Mouse (Mus musculus) ES-E14 (cell line): ENCODE measurements around the gene Lamb3.

ENCODE experiments used
- CHD2 ChIP-seq: IDR thresholded peaks from 2 replicates; pipeline ENCODE4 v1.6.1; 2014; ENCODE audit warnings: mild to moderate bottlenecking, low read depth, low read length, inconsistent platforms
- HCFC1 ChIP-seq: IDR thresholded peaks from 2 replicates; pipeline ENCODE4 v1.6.1; 2012; ENCODE audit warnings: low read length, inconsistent platforms, borderline replicate concordance; ENCODE audit not compliant: insufficient read depth
- ZC3H11A ChIP-seq: IDR thresholded peaks from 2 replicates; pipeline ENCODE4 v1.6.1; 2012; ENCODE audit warnings: low read depth, mild to moderate bottlenecking, inconsistent platforms, low read length, borderline replicate concordance
- ZNF384 ChIP-seq: IDR thresholded peaks from 2 replicates; pipeline ENCODE4 v1.6.1; 2012; ENCODE audit warnings: low read depth, low read length, inconsistent platforms

GRCm38 (mm10) chr1:193338363-193338995, 131.0 kb downstream of the Lamb3 start:
- TF ChIP-seq HCFC1 (no peak), CHD2 (no peak), ZNF384 (no peak), ZC3H11A (no peak)
